Mouse (Mus musculus) CH12.LX (cell line): Measurements from ENCODE around the gene Rsph3b. TPM values are rescaled to one million over a fixed set of nuclear protein-coding genes. Genes with fewer than 3 reads are reported as not detected.

Experiments used
- DNase-seq: peaks from one replicate; pipeline ENCODE4 v3.0.0-alpha.2; 2013; ENCODE audit errors: extremely low read depth
- H3K27ac ChIP-seq: 2 replicates; pipeline ENCODE4 v1.5.1; 2012; ENCODE audit warnings: low read depth, mild to moderate bottlenecking, control low read depth, moderate library complexity; ENCODE audit not compliant: insufficient read depth
- H3K27me3 ChIP-seq: replicated peaks from 2 replicates; pipeline ENCODE3; 2012; ENCODE audit warnings: inconsistent platforms
- H3K36me3 ChIP-seq, 2 experiments: replicated peaks in 1 of 2; 2 replicates each; pipeline versions ENCODE3 to v1.6.1; 2012; ENCODE audit warnings: inconsistent platforms in 1 of 2, low read length in 1 of 2, mild to moderate bottlenecking in 1 of 2, mixed read lengths in 1 of 2, moderate library complexity in 1 of 2; ENCODE audit not compliant: control insufficient read depth in 1 of 2, insufficient read depth in 1 of 2
- H3K4me1 ChIP-seq, 2 experiments: 2 replicates each; pipeline ENCODE4 v1.6.1; 2012; ENCODE audit warnings: inconsistent platforms in 1 of 2, moderate library complexity in 1 of 2; ENCODE audit not compliant: insufficient read depth in 2 of 2, control insufficient read depth in 1 of 2
- H3K4me2 ChIP-seq: 2 replicates; pipeline ENCODE4 v1.6.1; 2012; ENCODE audit warnings: low read depth, mild to moderate bottlenecking, control low read depth; ENCODE audit not compliant: poor library complexity, insufficient read depth, severe bottlenecking
- H3K4me3 ChIP-seq, 3 experiments: fragments of 150-350 bp in 1 of 3; sonication (generic) in 1 of 3; replicated peaks in 1 of 3; 2 replicates each; pipeline versions ENCODE3 to v1.5.1; 2011 to 2012; ENCODE audit warnings: low read depth in 2 of 3, low read length in 2 of 3, mild to moderate bottlenecking in 2 of 3, moderate library complexity in 2 of 3, control low read depth in 1 of 3, improper control_type of control experiment in 1 of 3, inconsistent platforms in 1 of 3, mixed read lengths in 1 of 3; ENCODE audit not compliant: poor library complexity in 1 of 3
- H3K79me2 ChIP-seq: replicated peaks from 2 replicates; pipeline ENCODE4 v1.6.1; 2012; ENCODE audit warnings: mild to moderate bottlenecking, moderate library complexity; ENCODE audit not compliant: control insufficient read depth, poor library complexity, insufficient read depth, severe bottlenecking; ENCODE audit errors: extremely low read depth
- H3K9ac ChIP-seq: 2 replicates; pipeline ENCODE4 v1.6.1; 2012; ENCODE audit warnings: low read depth, mild to moderate bottlenecking, control low read depth, moderate library complexity; ENCODE audit not compliant: insufficient read depth
- H3K9me3 ChIP-seq: replicated peaks from 2 replicates; pipeline ENCODE3; 2012; ENCODE audit warnings: low read length, inconsistent platforms, mixed read lengths
- CHD1 ChIP-seq: IDR thresholded peaks from 2 replicates; pipeline ENCODE4 v1.6.1; 2012; ENCODE audit warnings: low read depth, low read length, improper control_type of control experiment, inconsistent platforms
- CHD2 ChIP-seq: IDR thresholded peaks from 2 replicates; pipeline ENCODE4 v1.6.1; 2011; ENCODE audit warnings: low read length, improper control_type of control experiment
- EP300 ChIP-seq: IDR thresholded peaks from 2 replicates; pipeline ENCODE4 v1.6.1; 2011; ENCODE audit warnings: low read length, improper control_type of control experiment
- NELFE ChIP-seq: IDR thresholded peaks from 2 replicates; pipeline ENCODE4 v1.6.1; 2011; ENCODE audit warnings: low read depth, low read length, improper control_type of control experiment
- NRF1 ChIP-seq: IDR thresholded peaks from 2 replicates; pipeline ENCODE4 v1.6.1; 2014; ENCODE audit warnings: low read depth, mild to moderate bottlenecking, inconsistent platforms, low read length, improper control_type of control experiment, moderate library complexity
- PAX5 ChIP-seq: IDR thresholded peaks from 2 replicates; pipeline ENCODE4 v1.6.1; 2012; ENCODE audit warnings: low read length, inconsistent platforms, mixed read lengths
- POLR2AphosphoS2 ChIP-seq: IDR thresholded peaks from 2 replicates; pipeline ENCODE4 v1.6.1; 2011; ENCODE audit warnings: low read depth, low read length, improper control_type of control experiment
- RAD21 ChIP-seq: IDR thresholded peaks from 2 replicates; pipeline ENCODE4 v1.6.1; 2011; ENCODE audit warnings: low read depth, mild to moderate bottlenecking, low read length, improper control_type of control experiment, moderate library complexity
- RCOR1 ChIP-seq: conservative IDR thresholded peaks from 2 replicates; pipeline ENCODE4 v1.6.1; 2012; ENCODE audit warnings: low read depth, mild to moderate bottlenecking, inconsistent platforms, low read length, improper control_type of control experiment
- SMC3 ChIP-seq: IDR thresholded peaks from 2 replicates; pipeline ENCODE4 v1.6.1; 2011; ENCODE audit warnings: low read depth, low read length, improper control_type of control experiment
- USF1 ChIP-seq: IDR thresholded peaks from 2 replicates; pipeline ENCODE4 v1.6.1; 2014; ENCODE audit warnings: low read depth, mild to moderate bottlenecking, inconsistent platforms, low read length, improper control_type of control experiment
- ZMIZ1 ChIP-seq: IDR thresholded peaks from 2 replicates; pipeline ENCODE4 v1.6.1; 2012; ENCODE audit warnings: low read depth, mild to moderate bottlenecking, inconsistent platforms, low read length, improper control_type of control experiment
- ZNF384 ChIP-seq: IDR thresholded peaks from 2 replicates; pipeline ENCODE4 v1.6.1; 2012; ENCODE audit warnings: low read depth, low read length, improper control_type of control experiment, inconsistent platforms
- dilution Hi-C: fragments of 300-500 bp; cut with MboI; formaldehyde crosslinking; loops from 2 replicates; pipeline ENCODE4 v1.14.3; 2020; ENCODE audit warnings: low sequenced_read_pairs; ENCODE audit not compliant: extremely low pct_unique_long_range_greater_than_20kb, extremely low pct_ligation_motif_present
- in situ Hi-C: fragments of 300-500 bp; cut with MboI; formaldehyde crosslinking; loops from 3 replicates; pipeline ENCODE4 v1.14.3; 2019; ENCODE audit warnings: low sequenced_read_pairs, low pct_ligation_motif_present, low pct_unique_long_range_greater_than_20kb, mixed read lengths
- polyA plus RNA-seq: library from polyadenylated mRNA; unstranded; fragments of >175 nt; gene quantifications from 2 replicates; pipeline ENCODE4 v1.2.1, GENCODE M21; 2012; ENCODE audit warnings: low read depth; ENCODE audit not compliant: insufficient read length
- total RNA-seq, 2 experiments: library from RNA; depleted of rRNA; stranded (reverse); fragments of 300-350 nt in 1 of 2; fragments of >200 nt in 1 of 2; gene quantifications; 2 replicates each; pipeline ENCODE4 v1.2.3; 2012 to 2014

Gene Rsph3b
- total and polyA plus RNA-seq, 3 experiments = 8.3 to 19.7 (median 12.2) TPM

DNA sequence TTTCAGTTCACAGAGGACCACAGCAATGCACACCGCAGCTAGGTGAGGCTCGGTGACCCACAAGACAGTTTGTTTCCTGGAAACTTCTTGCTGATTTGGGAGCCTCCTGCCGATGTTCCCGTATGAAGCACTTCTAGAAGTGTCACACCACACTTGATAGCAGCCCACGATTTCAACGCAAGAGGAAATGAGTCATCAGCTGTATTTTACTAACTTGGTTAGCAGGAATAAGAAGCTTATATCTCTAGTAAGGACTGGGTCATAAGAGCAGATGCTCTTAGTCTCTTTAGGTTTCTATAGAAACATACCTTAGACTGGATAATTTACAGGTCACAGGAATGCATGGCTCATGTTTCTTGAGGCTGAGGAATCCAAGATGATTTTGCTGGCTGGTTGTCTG lies 67.2 kb downstream of the Rsph3b start:
- Histone ChIP-seq H3K4me1 (no peaks in the 10 kb centered on the region), H3K27me3 (no peaks in the 10 kb centered on the region), H3K36me3 (no peaks in the 10 kb centered on the region), H3K9ac (no peak overlapping the region), H3K4me3 (no peak overlapping the region), H3K79me2 (no peaks in the 10 kb centered on the region), H3K27ac (no peak overlapping the region), H3K9me3 (no peaks in the 10 kb centered on the region), H3K4me2 (no peak overlapping the region)
- DNase-seq = no peak
- dilution Hi-C loops = no loop called here
- in situ Hi-C loops = no loop called here
- no peak for TF ChIP-seq POLR2AphosphoS2
- no peak for TF ChIP-seq EP300
- TF ChIP-seq PAX5 = no peak
- no peak for TF ChIP-seq NELFE
- TF ChIP-seq CHD2 = no peak
- TF ChIP-seq ZMIZ1 = no peak
- TF ChIP-seq RAD21 = no peak

GRCm38 (mm10) chr17:6871421-6871820 lies 77.1 kb downstream of the Rsph3b start:
- in situ Hi-C loops = no loop called here
- Histone ChIP-seq H3K9me3 (no peaks in the 10 kb centered on the region), H3K4me3 (no peak overlapping the region), H3K27me3 (no peaks in the 10 kb centered on the region), H3K27ac (no peak overlapping the region), H3K4me2 (no peak overlapping the region), H3K4me1 (peaks cover 0 to 3% of the 10 kb centered on the region in 2 experiments; a peak in 2 of 4 replicates), H3K79me2 (no peaks in the 10 kb centered on the region), H3K36me3 (no peaks in the 10 kb centered on the region), H3K9ac (no peak overlapping the region)
- no peak for DNase-seq
- dilution Hi-C loops = no loop called here
- TF ChIP-seq USF1 (no peak), RCOR1 (no peak), NRF1 (no peak), ZNF384 (no peak)

DNA sequence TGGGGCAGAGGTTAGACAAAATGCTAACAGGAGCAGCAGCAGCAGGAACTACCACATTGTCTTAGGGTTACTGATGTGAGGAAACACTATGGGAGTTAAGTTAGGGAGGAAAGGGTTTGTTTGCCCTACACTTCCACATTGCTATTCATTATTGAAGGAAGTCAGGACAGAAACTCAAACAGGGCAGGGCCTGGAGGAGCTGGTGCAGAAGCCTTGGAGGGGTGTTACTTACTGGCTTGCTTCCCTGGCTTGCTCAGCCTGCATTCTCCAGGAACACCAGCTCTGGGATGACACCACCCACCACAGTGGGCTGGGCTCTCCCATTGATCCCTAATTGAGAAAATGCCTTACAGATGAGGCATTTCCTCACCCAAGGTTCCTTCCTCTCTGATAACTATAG lies 79.7 kb downstream of the Rsph3b start:
- no peaks in the 10 kb centered on the region for H3K79me2 ChIP-seq
- H3K9me3 ChIP-seq = no peaks in the 10 kb centered on the region
- dilution Hi-C loops (no loop called here), in situ Hi-C loops (no loop called here)
- H3K36me3 ChIP-seq = no peaks in the 10 kb centered on the region
- no peak overlapping the region for H3K27ac ChIP-seq
- no peak overlapping the region for H3K4me2 ChIP-seq
- no peak overlapping the region for H3K9ac ChIP-seq
- DNase-seq = no peak
- H3K4me3 ChIP-seq = no peak overlapping the region
- no peaks in the 10 kb centered on the region for H3K27me3 ChIP-seq
- TF ChIP-seq SMC3 = no peak
- no peak for TF ChIP-seq RAD21
- no peak for TF ChIP-seq CHD1
- peaks cover 2 to 3% of the 10 kb centered on the region in 2 experiments; a peak in 3 of 4 replicates for H3K4me1 ChIP-seq
